Mouse (Mus musculus) forebrain, embryonic 12.5 days (tissue): Measurements from ENCODE around the gene Smyd3. TPM values are rescaled to one million over a fixed set of nuclear protein-coding genes. Genes with fewer than 3 reads are reported as not detected.
A peak's percentile ranks its signal among the peaks of the same experiment; 100 is the strongest.

Experiments used
- ATAC-seq: fragments of 200-750 bp; cut with Nextera tagmentation; 2 replicates; pipeline ENCODE4 v1.8.0; 2017; ENCODE audit warnings: moderate TSS enrichment; ENCODE audit not compliant: low FRiP score
- H3K27ac ChIP-seq: fragments of 300-500 bp; sonication (generic); 2 replicates; pipeline ENCODE4 v1.5.1; 2016; ENCODE audit warnings: mild to moderate bottlenecking
- H3K27me3 ChIP-seq: fragments of 300-500 bp; sonication (generic); 2 replicates; pipeline ENCODE4 v1.6.1; 2016; ENCODE audit warnings: mild to moderate bottlenecking
- H3K36me3 ChIP-seq: fragments of 300-500 bp; sonication (generic); replicated peaks from 2 replicates; pipeline ENCODE4 v1.6.1; 2016; ENCODE audit warnings: mild to moderate bottlenecking
- H3K4me1 ChIP-seq: fragments of 300-500 bp; sonication (generic); 2 replicates; pipeline ENCODE4 v1.6.1; 2016
- H3K4me2 ChIP-seq: fragments of 300-500 bp; sonication (generic); 2 replicates; pipeline ENCODE4 v1.6.1; 2016; ENCODE audit warnings: mild to moderate bottlenecking, moderate library complexity
- H3K4me3 ChIP-seq: fragments of 300-500 bp; sonication (generic); replicated peaks from 2 replicates; pipeline ENCODE4 v1.5.1; 2016; ENCODE audit warnings: mild to moderate bottlenecking
- H3K9ac ChIP-seq: fragments of 300-500 bp; sonication (generic); 2 replicates; pipeline ENCODE4 v1.6.1; 2016; ENCODE audit warnings: mild to moderate bottlenecking
- H3K9me3 ChIP-seq: fragments of 300-500 bp; sonication (generic); 2 replicates; pipeline ENCODE4 v1.6.1; 2016
- WGBS: fragments of 180-500 bp; shearing (Covaris S2); methylation state at CpG from one replicate; pipeline ENCODE4 v1.1.7; 2016; 5-methylcytosine and 5-hydroxymethylcytosine counted together
- polyA plus RNA-seq: library from polyadenylated mRNA; unstranded; fragments of >200 nt; fragmentation: Nextera tagmentation; extraction: Ambion mirVana; gene quantifications from 2 replicates; pipeline ENCODE4 v1.2.1, GENCODE M21; 2016

The Smyd3 gene
- polyA plus RNA-seq, 1 experiment from 2014 or later = 13.5 TPM

DNA sequence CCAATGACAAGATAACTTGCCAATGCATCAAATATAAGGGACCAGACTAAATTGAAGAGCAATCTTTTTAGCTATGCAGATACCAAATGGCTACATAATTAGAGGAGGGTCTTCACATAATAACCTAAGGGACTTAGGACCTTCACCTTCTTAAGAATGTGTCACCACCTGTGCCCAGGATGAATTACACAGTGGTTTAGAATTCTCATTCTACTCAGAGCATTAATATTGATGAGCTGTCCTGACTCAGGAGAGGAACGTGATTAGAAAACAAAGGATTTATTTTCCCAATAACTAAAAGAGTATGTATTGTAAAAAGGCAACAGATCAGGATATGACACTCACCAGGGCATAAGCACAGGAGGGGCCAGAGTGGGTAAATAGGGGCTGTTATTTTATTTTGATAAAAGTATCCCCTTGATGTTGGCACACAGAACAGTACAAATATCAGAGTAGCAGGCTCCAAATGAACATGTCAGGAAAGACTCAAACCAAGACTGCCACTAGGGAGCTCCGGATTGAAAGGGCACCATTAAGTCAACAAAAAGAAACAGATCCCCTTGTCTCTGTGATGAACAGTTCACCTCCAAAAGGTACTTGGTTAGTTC lies 172.4 kb downstream of the Smyd3 start:
- Histone ChIP-seq H3K9ac (no peak overlapping the region), H3K9me3 (no peaks in the 10 kb centered on the region), H3K27me3 (no peaks in the 10 kb centered on the region), H3K4me1 (peaks cover 5% of the 10 kb centered on the region; the same call in 1 of the 2 replicates), H3K36me3 (no peaks in the 10 kb centered on the region), H3K27ac (no peak overlapping the region), H3K4me3 (no peak overlapping the region), H3K4me2 (no peak overlapping the region)
- WGBS = 57% methylated on average over 2 of the region's 2 CpGs
- ATAC-seq = peak; percentile 61; the same call in 1 of the 2 replicates

- Histone ChIP-seq H3K27me3 (no peaks in the 10 kb centered on the region), H3K9me3 (no peaks in the 10 kb centered on the region), H3K9ac (no peak overlapping the region), H3K4me1 (peaks cover 10% of the 10 kb centered on the region), H3K4me2 (no peak overlapping the region), H3K36me3 (no peaks in the 10 kb centered on the region), H3K27ac (no peak overlapping the region), H3K4me3 (no peak overlapping the region)
- ATAC-seq = no peak
- WGBS = 93% methylated on average over 17 of the region's 17 CpGs
These were observed 174.4 kb downstream of the Smyd3 start for GRCm38 (mm10) chr1:179343426-179343825.

DNA sequence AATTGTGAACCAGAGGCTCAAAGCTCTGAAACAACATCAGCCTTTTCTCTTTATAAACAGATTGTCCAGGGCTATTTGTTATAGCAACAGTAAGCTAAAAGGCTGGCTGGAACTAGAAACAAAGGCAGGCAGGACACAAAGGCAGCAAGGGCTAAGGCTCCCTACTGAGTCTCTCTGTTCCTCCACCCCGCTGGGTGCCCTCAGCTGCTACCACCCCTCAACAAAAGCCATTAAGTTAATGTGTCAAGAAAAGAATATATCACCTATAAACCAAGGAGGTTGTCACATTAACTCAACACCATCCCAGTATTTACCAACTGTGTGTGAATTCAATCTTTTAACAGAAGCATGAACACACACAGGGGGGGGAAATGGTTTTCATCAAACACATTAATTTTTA lies 176.3 kb downstream of the Smyd3 start:
- H3K4me2 ChIP-seq = no peak overlapping the region
- WGBS = 53% methylated on average over 1 of the region's 1 CpGs
- H3K4me3 ChIP-seq = no peak overlapping the region
- no peak for ATAC-seq
- no peak overlapping the region for H3K9ac ChIP-seq
- no peak overlapping the region for H3K27ac ChIP-seq
- no peaks in the 10 kb centered on the region for H3K36me3 ChIP-seq
- H3K9me3 ChIP-seq = no peaks in the 10 kb centered on the region
- H3K4me1 ChIP-seq = peaks cover 23% of the 10 kb centered on the region
- H3K27me3 ChIP-seq = no peaks in the 10 kb centered on the region

DNA sequence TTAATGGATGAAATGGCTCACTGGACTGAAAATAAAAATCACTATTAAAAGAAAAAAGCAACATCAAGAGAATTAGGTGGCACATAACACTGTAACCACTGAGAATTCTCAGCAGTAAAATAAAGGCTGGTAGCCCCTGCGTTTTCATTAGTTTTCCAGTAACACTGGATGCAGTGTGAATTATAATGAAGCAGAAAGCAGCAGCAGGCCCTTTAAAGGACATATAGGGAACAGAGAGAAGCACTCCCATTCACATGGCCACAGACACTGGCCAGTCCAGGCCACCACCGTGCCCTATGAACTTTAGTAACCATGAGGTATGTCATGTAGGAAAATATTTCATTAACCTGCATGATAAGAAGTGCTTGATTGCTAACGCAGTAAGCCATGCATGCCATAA lies 178.8 kb downstream of the Smyd3 start:
- no peak overlapping the region for H3K27ac ChIP-seq
- H3K4me1 ChIP-seq = peaks cover 18% of the 10 kb centered on the region
- H3K27me3 ChIP-seq = no peaks in the 10 kb centered on the region
- WGBS = 76% methylated on average over 3 of the region's 3 CpGs
- no peak overlapping the region for H3K4me2 ChIP-seq
- no peak overlapping the region for H3K9ac ChIP-seq
- no peak overlapping the region for H3K4me3 ChIP-seq
- no peaks in the 10 kb centered on the region for H3K36me3 ChIP-seq
- no peaks in the 10 kb centered on the region for H3K9me3 ChIP-seq
- no peak for ATAC-seq

- Histone ChIP-seq H3K9ac (no peak overlapping the region), H3K27me3 (no peaks in the 10 kb centered on the region), H3K4me3 (no peak overlapping the region), H3K4me1 (peaks cover 18% of the 10 kb centered on the region), H3K4me2 (no peak overlapping the region), H3K27ac (no peak overlapping the region), H3K9me3 (no peaks in the 10 kb centered on the region), H3K36me3 (no peaks in the 10 kb centered on the region)
- ATAC-seq = no peak
- WGBS = 93% methylated on average over 5 of the region's 5 CpGs
These were observed 180.3 kb downstream of the Smyd3 start for GRCm38 (mm10) chr1:179337529-179337928.

- Histone ChIP-seq H3K9ac (no peak overlapping the region), H3K36me3 (no peaks in the 10 kb centered on the region), H3K4me2 (no peak overlapping the region), H3K9me3 (no peaks in the 10 kb centered on the region), H3K27me3 (no peaks in the 10 kb centered on the region), H3K4me1 (peaks cover 12% of the 10 kb centered on the region), H3K27ac (no peak overlapping the region), H3K4me3 (no peak overlapping the region)
- WGBS = 91% methylated on average over 3 of the region's 3 CpGs
- no peak for ATAC-seq
These were observed 190.9 kb downstream of the Smyd3 start for GRCm38 (mm10) chr1:179326965-179327308.

GRCm38 (mm10) chr1:179326262-179326964 lies 191.4 kb downstream of the Smyd3 start:
- Histone ChIP-seq H3K4me1 (peaks cover 12% of the 10 kb centered on the region), H3K36me3 (no peaks in the 10 kb centered on the region), H3K4me3 (no peak overlapping the region), H3K27ac (no peak overlapping the region), H3K9ac (no peak overlapping the region), H3K27me3 (no peaks in the 10 kb centered on the region), H3K9me3 (no peaks in the 10 kb centered on the region), H3K4me2 (no peak overlapping the region)
- ATAC-seq = peak; percentile 77
- 84% methylated on average over 9 of the region's 9 CpGs for WGBS

- Histone ChIP-seq H3K27ac (no peak overlapping the region), H3K27me3 (no peaks in the 10 kb centered on the region), H3K9ac (no peak overlapping the region), H3K4me3 (no peak overlapping the region), H3K4me1 (peaks cover 12% of the 10 kb centered on the region), H3K9me3 (no peaks in the 10 kb centered on the region), H3K4me2 (no peak overlapping the region), H3K36me3 (no peaks in the 10 kb centered on the region)
- WGBS = 88% methylated on average over 6 of the region's 6 CpGs
- ATAC-seq = no peak
These were observed 193.6 kb downstream of the Smyd3 start for GRCm38 (mm10) chr1:179324271-179324670.

- no peak overlapping the region for H3K4me3 ChIP-seq
- 83% methylated on average over 5 of the region's 5 CpGs for WGBS
- no peaks in the 10 kb centered on the region for H3K9me3 ChIP-seq
- H3K27me3 ChIP-seq = no peaks in the 10 kb centered on the region
- H3K36me3 ChIP-seq = no peaks in the 10 kb centered on the region
- no peak overlapping the region for H3K9ac ChIP-seq
- no peak overlapping the region for H3K27ac ChIP-seq
- H3K4me2 ChIP-seq = no peak overlapping the region
- H3K4me1 ChIP-seq = no peaks in the 10 kb centered on the region
- ATAC-seq = no peak
These were observed 204.2 kb downstream of the Smyd3 start for GRCm38 (mm10) chr1:179313618-179314017.

DNA sequence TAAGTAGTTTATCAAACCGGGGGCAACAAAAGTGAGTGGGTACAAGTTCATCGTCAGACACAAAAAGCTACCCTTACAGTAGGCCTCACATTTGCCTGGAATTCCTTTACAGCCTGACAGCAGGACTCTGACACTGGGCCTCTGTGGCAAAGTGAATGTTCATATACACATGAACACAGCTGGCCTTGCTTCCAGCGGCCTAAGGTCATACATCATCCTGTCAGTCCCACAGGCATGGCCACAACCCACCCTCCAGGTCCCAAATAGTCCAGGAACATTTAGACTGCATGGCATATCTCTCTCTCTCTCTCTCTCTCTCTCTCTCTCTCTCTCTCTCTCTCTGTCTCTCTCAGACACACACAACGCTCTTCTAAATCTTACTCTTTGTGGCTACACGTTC lies 208.4 kb downstream of the Smyd3 start:
- no peaks in the 10 kb centered on the region for H3K27me3 ChIP-seq
- H3K4me3 ChIP-seq = no peak overlapping the region
- no peak overlapping the region for H3K9ac ChIP-seq
- ATAC-seq = no peak
- H3K4me1 ChIP-seq = no peaks in the 10 kb centered on the region
- 85% methylated on average over 5 of the region's 5 CpGs for WGBS
- no peaks in the 10 kb centered on the region for H3K9me3 ChIP-seq
- H3K36me3 ChIP-seq = no peaks in the 10 kb centered on the region
- no peak overlapping the region for H3K27ac ChIP-seq
- H3K4me2 ChIP-seq = no peak overlapping the region

GRCm38 (mm10) chr1:179302446-179303230 lies 215.2 kb downstream of the Smyd3 start:
- Histone ChIP-seq H3K36me3 (no peaks in the 10 kb centered on the region), H3K4me2 (no peak overlapping the region), H3K9ac (no peak overlapping the region), H3K9me3 (no peaks in the 10 kb centered on the region), H3K4me1 (no peaks in the 10 kb centered on the region), H3K27me3 (no peaks in the 10 kb centered on the region), H3K4me3 (no peak overlapping the region), H3K27ac (no peak overlapping the region)
- ATAC-seq = no peak
- WGBS = 91% methylated on average over 13 of the region's 13 CpGs

- H3K27ac ChIP-seq = no peak overlapping the region
- no peak for ATAC-seq
- no peaks in the 10 kb centered on the region; the same call in 1 of the 2 replicates for H3K4me1 ChIP-seq
- H3K4me3 ChIP-seq = no peak overlapping the region
- H3K27me3 ChIP-seq = peaks cover 12% of the 10 kb centered on the region; the same call in 1 of the 2 replicates
- WGBS = 76% methylated on average over 6 of the region's 6 CpGs
- H3K9ac ChIP-seq = no peak overlapping the region
- H3K9me3 ChIP-seq = no peaks in the 10 kb centered on the region
- H3K4me2 ChIP-seq = no peak overlapping the region
- H3K36me3 ChIP-seq = no peaks in the 10 kb centered on the region
These were observed 222.2 kb downstream of the Smyd3 start for GRCm38 (mm10) chr1:179295626-179296025.
